ENCODE assay signal across 20 mouse cellular contexts in genomic region chr12:88388832-88389231, GRCm38 (mm10). TPM values are rescaled to one million over a fixed set of nuclear protein-coding genes. Genes with fewer than 3 reads are reported as not detected.
A peak's percentile ranks its signal among the peaks of the same experiment; 100 is the strongest.
DNase-seq lines count a peak whose midpoint lies in the region; ATAC-seq and TF ChIP-seq lines count a peak whose summit lies in the region.
"Had no signal": no experiment of that assay in that cellular context is flagged by ENCODE, and none has a peak within 500 bp of the region (broad histone marks: within the 10 kb centered on the region; RNA-seq: fewer than 3 reads in every experiment).

No protein-coding gene starts in this region.

- intact Hi-C loops in gastrocnemius, adult 2 months (cut with DNase I) = no loop called here

- H3K9ac ChIP-seq in hindbrain, embryonic 14.5 days = no peak overlapping the region
- H3K9ac ChIP-seq in liver, postnatal 0 days (replicated peaks) = no peak overlapping the region
- no peak overlapping the region for H3K9ac ChIP-seq in stomach, postnatal 0 days (ENCODE audit: low read length)
- H3K9ac ChIP-seq: heart, embryonic 12.5 days; liver, embryonic 14.5 days had no signal

- H3K36me3 ChIP-seq in hindbrain, embryonic 14.5 days (replicated peaks; ENCODE audit: control insufficient read depth, insufficient read depth) = no peaks in the 10 kb centered on the region
- H3K36me3 ChIP-seq in liver, postnatal 0 days (replicated peaks; ENCODE audit: insufficient read depth, low read length) = no peaks in the 10 kb centered on the region
- no peaks in the 10 kb centered on the region for H3K36me3 ChIP-seq in stomach, postnatal 0 days (ENCODE audit: control insufficient read depth, insufficient read depth, low read length)
- H3K36me3 ChIP-seq: limb, embryonic 10.5 days had no signal

- H3K27me3 ChIP-seq in hindbrain, embryonic 14.5 days (ENCODE audit: control insufficient read depth, insufficient read depth, low read length) = no peaks in the 10 kb centered on the region
- H3K27me3 ChIP-seq in liver, postnatal 0 days (ENCODE audit: insufficient read depth, low read length) = no peaks in the 10 kb centered on the region
- H3K27me3 ChIP-seq in stomach, postnatal 0 days (ENCODE audit: control insufficient read depth, insufficient read depth, low read length) = no peaks in the 10 kb centered on the region
- H3K27me3 ChIP-seq: heart, embryonic 12.5 days had no signal

- TF ChIP-seq EP300 in liver, postnatal 0 days (IDR thresholded peaks at IDR 0.05; ENCODE audit: low read depth) = no peak
- TF ChIP-seq EP300 in stomach, postnatal 0 days (optimal IDR thresholded peaks at IDR 0.05) = no peak

- peak; percentile 16; the same call in 1 of the 2 replicates for ATAC-seq in frontal cortex, adult (ENCODE audit: low TSS enrichment)
- peak; percentile 76; the same call in 1 of the 2 replicates for ATAC-seq in hindbrain, embryonic 14.5 days (ENCODE audit: low FRiP score)
- ATAC-seq in liver, postnatal 0 days = no peak
- no peak for ATAC-seq in stomach, postnatal 0 days (ENCODE audit: low FRiP score, low TSS enrichment)

- TF ChIP-seq POLR2A in brain, embryonic 14.5 days (IDR thresholded peaks at IDR 0.05; ENCODE audit: borderline replicate concordance, extremely low read depth, insufficient read depth, insufficient read length, poor library complexity, severe bottlenecking) = no peak

- H3K27ac ChIP-seq in hindbrain, embryonic 14.5 days = no peak overlapping the region
- no peak overlapping the region for H3K27ac ChIP-seq in liver, postnatal 0 days (ENCODE audit: low read depth)
- H3K27ac ChIP-seq in gastrocnemius, adult 2 months = no peak overlapping the region
- no peak overlapping the region for H3K27ac ChIP-seq in stomach, postnatal 0 days (replicated peaks)
- H3K27ac ChIP-seq: limb, embryonic 10.5 days; liver, embryonic 14.5 days; macrophage had no signal

- H3K4me2 ChIP-seq in hindbrain, embryonic 14.5 days (replicated peaks) = no peak overlapping the region
- H3K4me2 ChIP-seq in liver, postnatal 0 days (ENCODE audit: low read depth, low read length) = no peak overlapping the region
- H3K4me2 ChIP-seq in stomach, postnatal 0 days (replicated peaks; ENCODE audit: low read depth) = no peak overlapping the region
- H3K4me2 ChIP-seq: heart, embryonic 12.5 days had no signal

- TF ChIP-seq CTCF in brain, embryonic 14.5 days (IDR thresholded peaks at IDR 0.05; ENCODE audit: borderline replicate concordance, extremely low read depth, insufficient read depth, insufficient read length) = no peak
- TF ChIP-seq CTCF in liver, postnatal 0 days (IDR thresholded peaks at IDR 0.05; ENCODE audit: low read depth) = no peak
- no peak for TF ChIP-seq CTCF in gastrocnemius, adult 2 months (IDR thresholded peaks at IDR 0.05)
- no peak for TF ChIP-seq CTCF in stomach, postnatal 0 days (IDR thresholded peaks at IDR 0.05; ENCODE audit: low read depth)

- 33% methylated on average over 6 of the region's 6 CpGs for WGBS in hindbrain, embryonic 14.5 days
- 86% methylated on average over 6 of the region's 6 CpGs for WGBS in liver, postnatal 0 days (ENCODE audit: insufficient replicate concordance)
- 84% methylated on average over 6 of the region's 6 CpGs for WGBS in stomach, postnatal 0 days

- no peaks in the 10 kb centered on the region for H3K4me1 ChIP-seq in hindbrain, embryonic 14.5 days (replicated peaks; ENCODE audit: control insufficient read depth, insufficient read depth, low read length)
- H3K4me1 ChIP-seq in liver, postnatal 0 days (ENCODE audit: insufficient read depth) = no peaks in the 10 kb centered on the region
- no peaks in the 10 kb centered on the region for H3K4me1 ChIP-seq in stomach, postnatal 0 days (replicated peaks; ENCODE audit: control insufficient read depth, insufficient read depth)
- H3K4me1 ChIP-seq: heart, embryonic 12.5 days; limb, embryonic 10.5 days had no signal

- no peaks in the 10 kb centered on the region for H3K9me3 ChIP-seq in hindbrain, embryonic 14.5 days (ENCODE audit: control insufficient read depth, low read length)
- H3K9me3 ChIP-seq in liver, postnatal 0 days (ENCODE audit: low read length) = no peaks in the 10 kb centered on the region
- H3K9me3 ChIP-seq in stomach, postnatal 0 days (ENCODE audit: control insufficient read depth, low read length) = no peaks in the 10 kb centered on the region
- H3K9me3 ChIP-seq: heart, embryonic 12.5 days; limb, embryonic 10.5 days had no signal

- H3K4me3 ChIP-seq in hindbrain, embryonic 14.5 days (replicated peaks; ENCODE audit: low read length) = no peak overlapping the region
- no peak overlapping the region for H3K4me3 ChIP-seq in liver, postnatal 0 days (ENCODE audit: low read depth, low read length)
- no peak overlapping the region for H3K4me3 ChIP-seq in gastrocnemius, adult 2 months
- no peak overlapping the region for H3K4me3 ChIP-seq in stomach, postnatal 0 days (ENCODE audit: low read depth, low read length)
- H3K4me3 ChIP-seq: erythroblast, embryonic 14.5 days; heart, embryonic 12.5 days; limb, embryonic 10.5 days; myocyte had no signal

- no peak for DNase-seq in frontal cortex, postnatal 14 days (ENCODE audit: low spot score in 2 of 2)
- peak; percentile 92 for DNase-seq in brain, embryonic 14.5 days (ENCODE audit: low read depth)
- DNase-seq in hindbrain, embryonic 14.5 days (ENCODE audit: low spot score) = peak; percentile 43
- peak; percentile 53 to 70 for DNase-seq in layer of hippocampus, postnatal 36 days
- no peak for DNase-seq in liver, postnatal 0 days
- DNase-seq in gastrocnemius, adult 2 months = no peak
- DNase-seq in stomach, postnatal 0 days (ENCODE audit: low spot score) = no peak
- DNase-seq: adrenal gland, postnatal 25 days; cerebellum, adult 11-12 months; embryo, embryonic 11 days; gastrocnemius, postnatal 10 days; kidney, postnatal 10 days; spleen, adult 18-20 months had no signal

RNA-seq across cellular contexts. Expression of gene Adck1, which starts 28.5 kb away (rescaled TPM):
- 35.2 and 43.8 TPM in 2 replicates for polyA plus RNA-seq in brain, embryonic 14.5 days (2012; rRNA removed)
- polyA plus RNA-seq in hindbrain, embryonic 14.5 days (2014; fragmentation: Nextera tagmentation; extraction: Ambion mirVana) = 31.3 and 33.9 TPM in 2 replicates
- 10 to 100 TPM; 31.6 to 33.3 TPM for total RNA-seq in layer of hippocampus, postnatal 36 days (2021)
- polyA plus RNA-seq in liver, postnatal 0 days (2015; fragmentation: Nextera tagmentation; extraction: Ambion mirVana) = 7.9 and 8.4 TPM in 2 replicates
- 10 to 100 TPM; 15.0 to 21.3 TPM for total RNA-seq in gastrocnemius, adult 2 months (2021)
- polyA plus RNA-seq in stomach, postnatal 0 days (2015; fragmentation: Nextera tagmentation; extraction: Ambion mirVana) = 10.4 and 10.5 TPM in 2 replicates

Comparison
In these comparisons a context has a peak if more than half of its experiments do, and no peak if none do; other contexts are left out.
1. ATAC-seq: peak in frontal cortex, adult (single experiment) and hindbrain, embryonic 14.5 days (single experiment); none in liver, postnatal 0 days (single experiment) and stomach, postnatal 0 days (single experiment).
2. DNase-seq: peak in brain, embryonic 14.5 days (single experiment), hindbrain, embryonic 14.5 days (single experiment) and layer of hippocampus, postnatal 36 days (2 of 2); none in frontal cortex, postnatal 14 days (0 of 2), liver, postnatal 0 days (single experiment), gastrocnemius, adult 2 months (single experiment) and stomach, postnatal 0 days (single experiment).